Mouse (Mus musculus): ENCODE data around the gene Sptlc2. TPM values are rescaled to one million over a fixed set of nuclear protein-coding genes. Genes with fewer than 3 reads are reported as not detected.

Sptlc2 gene
- total and polyA plus RNA-seq, 3 experiments: 37.1 to 68.6 (median 49.2) TPM

DNA sequence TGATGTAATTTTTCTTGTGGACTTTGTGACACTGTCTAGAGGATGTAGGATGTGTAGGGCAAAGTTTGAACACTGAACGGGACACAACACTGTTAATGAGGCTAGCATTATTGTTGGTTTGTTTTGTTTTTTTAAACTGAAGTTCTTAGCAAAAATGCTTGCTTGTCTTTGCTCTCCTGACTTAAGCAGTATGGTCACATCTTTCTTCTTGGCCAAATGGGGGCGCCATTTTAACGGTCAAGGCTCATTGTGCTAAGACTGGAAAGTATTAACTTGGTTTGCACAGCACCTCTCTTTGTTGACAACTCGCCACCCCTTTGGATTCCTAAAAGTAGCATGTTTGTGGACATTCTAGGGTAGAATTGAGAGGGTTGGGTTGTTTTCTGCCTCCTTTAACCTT lies 120.5 kb downstream of the Sptlc2 start:
- H3K4me3 ChIP-seq (replicated peaks in 1 of 3; ENCODE audit: low read depth in 2 of 3, low read length in 2 of 3, poor library complexity in 1 of 3): peak overlapping the region; percentile 72 to 93 (median 91)
- dilution Hi-C loops (cut with MboI; ENCODE audit: extremely low pct_ligation_motif_present, extremely low pct_unique_long_range_greater_than_20kb, low sequenced_read_pairs) (no loop called here), in situ Hi-C loops (cut with MboI; ENCODE audit: low pct_ligation_motif_present, low pct_unique_long_range_greater_than_20kb, low sequenced_read_pairs) (no loop called here)
- peaks cover 4 to 45% of the 10 kb centered on the region in 2 experiments; a peak in 3 of 4 replicates for H3K4me1 ChIP-seq (ENCODE audit: control insufficient read depth in 1 of 2, insufficient read depth in 2 of 2)
- peaks cover 18% of the 10 kb centered on the region for H3K79me2 ChIP-seq (replicated peaks; ENCODE audit: control insufficient read depth, extremely low read depth, insufficient read depth, poor library complexity, severe bottlenecking)
- no peaks in the 10 kb centered on the region for H3K9me3 ChIP-seq (replicated peaks; ENCODE audit: low read length)
- peaks cover 40 to 57% of the 10 kb centered on the region in 2 experiments for H3K36me3 ChIP-seq (replicated peaks in 1 of 2; ENCODE audit: control insufficient read depth in 1 of 2, insufficient read depth in 1 of 2, low read length in 1 of 2)
- H3K27me3 ChIP-seq (replicated peaks): no peaks in the 10 kb centered on the region
- H3K9ac ChIP-seq (ENCODE audit: insufficient read depth, low read depth): peak overlapping the region; percentile 65
- H3K27ac ChIP-seq (ENCODE audit: insufficient read depth, low read depth): no peak overlapping the region
- H3K4me2 ChIP-seq (ENCODE audit: insufficient read depth, low read depth, poor library complexity, severe bottlenecking): peak overlapping the region; percentile 64
- peak; percentile 81 for DNase-seq (ENCODE audit: extremely low read depth)
- no peak for TF ChIP-seq NRF1 (IDR thresholded peaks at IDR 0.05; ENCODE audit: low read depth, low read length)
- no peak for TF ChIP-seq MAZ (IDR thresholded peaks at IDR 0.05; ENCODE audit: low read depth, low read length)
- no peak for TF ChIP-seq USF1 (IDR thresholded peaks at IDR 0.05; ENCODE audit: low read depth, low read length)
- peak; percentile 66 for TF ChIP-seq SIN3A (IDR thresholded peaks at IDR 0.05; ENCODE audit: low read length)
- TF ChIP-seq EP300 (IDR thresholded peaks at IDR 0.05; ENCODE audit: low read length): no peak
- TF ChIP-seq SMC3 (IDR thresholded peaks at IDR 0.05; ENCODE audit: low read depth, low read length): peak; percentile 57
- no peak for TF ChIP-seq NELFE (IDR thresholded peaks at IDR 0.05; ENCODE audit: low read depth, low read length)
- TF ChIP-seq MEF2A (IDR thresholded peaks at IDR 0.05; ENCODE audit: borderline replicate concordance, low read depth, low read length): no peak
- TF ChIP-seq CHD2 (IDR thresholded peaks at IDR 0.05; ENCODE audit: low read length): no peak
- TF ChIP-seq BHLHE40 (IDR thresholded peaks at IDR 0.05; ENCODE audit: low read depth, low read length): no peak
- TF ChIP-seq CTCF (conservative IDR thresholded peaks at IDR 0.05 in 1 of 2, IDR thresholded peaks at IDR 0.05 in 1 of 2; ENCODE audit: low read depth in 2 of 2, low read length in 2 of 2): peak; percentile 60 to 78
- TF ChIP-seq RAD21 (IDR thresholded peaks at IDR 0.05; ENCODE audit: low read depth, low read length): peak; percentile 64
- no peak for TF ChIP-seq UBTF (IDR thresholded peaks at IDR 0.05; ENCODE audit: low read depth, low read length)
- no peak for TF ChIP-seq POLR2A (IDR thresholded peaks at IDR 0.05; ENCODE audit: low read depth, low read length)
- TF ChIP-seq MAFK (IDR thresholded peaks at IDR 0.05; ENCODE audit: insufficient replicate concordance, low read length): no peak
- TF ChIP-seq TCF12 (IDR thresholded peaks at IDR 0.05; ENCODE audit: low read depth, low read length): no peak
- TF ChIP-seq JUN (IDR thresholded peaks at IDR 0.05; ENCODE audit: insufficient read depth, low read depth, low read length): no peak
- peak; percentile 30 for TF ChIP-seq MXI1 (IDR thresholded peaks at IDR 0.05; ENCODE audit: low read depth, low read length)
- TF ChIP-seq HCFC1 (IDR thresholded peaks at IDR 0.05; ENCODE audit: low read depth, low read length): peak; percentile 37; the same call in 1 of the 2 replicates
- TF ChIP-seq ZMIZ1 (IDR thresholded peaks at IDR 0.05; ENCODE audit: low read depth, low read length): no peak
- TF ChIP-seq MAX (IDR thresholded peaks at IDR 0.05; ENCODE audit: low read length): peak; percentile 43; the same call in 1 of the 2 replicates
- TF ChIP-seq CHD1 (IDR thresholded peaks at IDR 0.05; ENCODE audit: low read depth, low read length): peak; percentile 78; the same call in 1 of the 2 replicates
- no peak for TF ChIP-seq USF2 (conservative IDR thresholded peaks at IDR 0.05; ENCODE audit: low read depth, low read length)
- no peak for TF ChIP-seq JUND (conservative IDR thresholded peaks at IDR 0.05; ENCODE audit: low read depth, low read length)
- no peak for TF ChIP-seq ZNF384 (IDR thresholded peaks at IDR 0.05; ENCODE audit: low read depth, low read length)
- TF ChIP-seq ETS1 (conservative IDR thresholded peaks at IDR 0.05; ENCODE audit: low read depth, low read length): no peak
- TF ChIP-seq E2F4 (IDR thresholded peaks at IDR 0.05; ENCODE audit: insufficient replicate concordance, low read depth, low read length): no peak
- no peak for TF ChIP-seq ZC3H11A (IDR thresholded peaks at IDR 0.05; ENCODE audit: low read depth, low read length)
- 0 out of 2 replicates have a peak, but pooled peaks have one; percentile 32 for TF ChIP-seq TBP (conservative IDR thresholded peaks at IDR 0.05; ENCODE audit: low read depth, low read length)
- TF ChIP-seq RCOR1 (conservative IDR thresholded peaks at IDR 0.05; ENCODE audit: low read depth, low read length): no peak
- TF ChIP-seq IRF4 (IDR thresholded peaks at IDR 0.05; ENCODE audit: low read depth, low read length): no peak
- no peak for TF ChIP-seq GABPA (IDR thresholded peaks at IDR 0.05; ENCODE audit: insufficient replicate concordance, low read depth, low read length)
- no peak for TF ChIP-seq ELF1 (IDR thresholded peaks at IDR 0.05; ENCODE audit: low read depth, low read length)
- 0 out of 2 replicates have a peak, but pooled peaks have one; percentile 25 for TF ChIP-seq POLR2AphosphoS2 (IDR thresholded peaks at IDR 0.05; ENCODE audit: low read depth, low read length)
- no peak for TF ChIP-seq ZKSCAN1 (IDR thresholded peaks at IDR 0.05; ENCODE audit: borderline replicate concordance, low read depth, low read length)
- TF ChIP-seq MYC (IDR thresholded peaks at IDR 0.05; ENCODE audit: low read depth, low read length): no peak
- TF ChIP-seq KAT2A (IDR thresholded peaks at IDR 0.05; ENCODE audit: insufficient replicate concordance, low read length): no peak
- no peak for TF ChIP-seq PAX5 (IDR thresholded peaks at IDR 0.05; ENCODE audit: low read length)

Data from CH12.LX (cell line).